Mouse (Mus musculus): ENCODE data around the gene Gtf2h2.

- TF ChIP-seq CTCF (IDR thresholded peaks at IDR 0.05; ENCODE audit: low read depth) (no peak), EP300 (IDR thresholded peaks at IDR 0.05; ENCODE audit: low read depth) (no peak)
Observed at GRCm38 (mm10) chr13:100523698-100524097, 31.3 kb upstream of the Gtf2h2 start.
